Mouse (Mus musculus): ENCODE data around the gene Ikbip. TPM values are rescaled to one million over a fixed set of nuclear protein-coding genes. Genes with fewer than 3 reads are reported as not detected.

Ikbip gene
- total RNA-seq, 2 experiments from 2014 or later: 15.4 to 16.4 TPM

Other genes with a start within 250 kb of the Ikbip start
- 10 to 100 TPM; 12.3 to 13.1 TPM for gene Apaf1, start 170 bp upstream of the Ikbip start, total RNA-seq (2021)
- gene Slc25a3, start 41.1 kb downstream of the Ikbip start, total RNA-seq (2021): 100 to 1,000 TPM; 500 to 552 TPM
- gene Tmpo, start 98.4 kb downstream of the Ikbip start, total RNA-seq (2021): 10 to 100 TPM; 33.2 to 35.8 TPM